Mouse (Mus musculus) CH12.LX (cell line): ENCODE data around the gene Ppm1n.

Experiments
- CTCF ChIP-seq, 2 experiments: IDR thresholded peaks in 1 of 2; conservative IDR thresholded peaks in 1 of 2; 2 replicates each; pipeline ENCODE4 v1.5.1; 2011 to 2012; ENCODE audit warnings: low read depth in 2 of 2, low read length in 2 of 2, improper control_type of control experiment in 1 of 2, inconsistent platforms in 1 of 2, mild to moderate bottlenecking in 1 of 2, moderate library complexity in 1 of 2
- MXI1 ChIP-seq: IDR thresholded peaks from 2 replicates; pipeline ENCODE4 v1.6.1; 2011; ENCODE audit warnings: mild to moderate bottlenecking, low read depth, low read length, improper control_type of control experiment
- POLR2A ChIP-seq: IDR thresholded peaks from 2 replicates; pipeline ENCODE4 v1.6.1; 2011; ENCODE audit warnings: low read depth, mild to moderate bottlenecking, improper control_type of control experiment, low read length
- POLR2AphosphoS2 ChIP-seq: IDR thresholded peaks from 2 replicates; pipeline ENCODE4 v1.6.1; 2011; ENCODE audit warnings: low read depth, low read length, improper control_type of control experiment
- TBP ChIP-seq: conservative IDR thresholded peaks from 2 replicates; pipeline ENCODE4 v1.6.1; 2011; ENCODE audit warnings: low read depth, low read length, improper control_type of control experiment
- TCF12 ChIP-seq: IDR thresholded peaks from 2 replicates; pipeline ENCODE4 v1.6.1; 2014; ENCODE audit warnings: low read depth, mild to moderate bottlenecking, inconsistent platforms, low read length, improper control_type of control experiment
- USF1 ChIP-seq: IDR thresholded peaks from 2 replicates; pipeline ENCODE4 v1.6.1; 2014; ENCODE audit warnings: low read depth, mild to moderate bottlenecking, inconsistent platforms, low read length, improper control_type of control experiment

- no peak for TF ChIP-seq POLR2AphosphoS2
- TF ChIP-seq USF1, result no peak
- TF ChIP-seq MXI1, result no peak
- TF ChIP-seq CTCF (conservative IDR thresholded peaks at IDR 0.05 in 1 of 2, IDR thresholded peaks at IDR 0.05 in 1 of 2; ENCODE audit: low read depth in 2 of 2, low read length in 2 of 2), result no peak
- TF ChIP-seq TCF12, result no peak
- TF ChIP-seq POLR2A, result no peak
- TF ChIP-seq TBP, result no peak
Measured at GRCm38 (mm10) chr7:19245083-19245482, 34.8 kb downstream of the Ppm1n start.
